Mouse (Mus musculus) liver, postnatal 0 days (tissue): ENCODE data around the gene Prr18. TPM values are rescaled to one million over a fixed set of nuclear protein-coding genes. Genes with fewer than 3 reads are reported as not detected.

ENCODE experiments used
- ATAC-seq: fragments of 200-750 bp; cut with Nextera tagmentation; 2 replicates; pipeline ENCODE4 v1.8.0; 2017; ENCODE audit warnings: mild to moderate bottlenecking, moderate library complexity
- DNase-seq: peaks from one replicate; pipeline ENCODE4 v3.0.0-alpha.2; 2016
- H3K27ac ChIP-seq: fragments of 300-500 bp; sonication (generic); 2 replicates; pipeline ENCODE4 v1.5.1; 2014; ENCODE audit warnings: antibody characterized with exemption, moderate library complexity, mild to moderate bottlenecking, low read depth
- H3K27me3 ChIP-seq: fragments of 300-500 bp; sonication (generic); 2 replicates; pipeline ENCODE4 v1.6.1; 2014; ENCODE audit warnings: low read length, control low read depth, mixed read lengths; ENCODE audit not compliant: insufficient read depth
- H3K36me3 ChIP-seq: fragments of 300-500 bp; sonication (generic); replicated peaks from 2 replicates; pipeline ENCODE4 v1.6.1; 2014; ENCODE audit warnings: mild to moderate bottlenecking, control low read depth, low read length, moderate library complexity, mixed read lengths; ENCODE audit not compliant: insufficient read depth
- H3K4me1 ChIP-seq: fragments of 300-500 bp; sonication (generic); 2 replicates; pipeline ENCODE4 v1.6.1; 2014; ENCODE audit warnings: antibody characterized with exemption, mild to moderate bottlenecking, control low read depth; ENCODE audit not compliant: insufficient read depth
- H3K4me2 ChIP-seq: fragments of 300-500 bp; sonication (generic); 2 replicates; pipeline ENCODE4 v1.6.1; 2014; ENCODE audit warnings: low read depth, mild to moderate bottlenecking, low read length, moderate library complexity, mixed read lengths
- H3K4me3 ChIP-seq: fragments of 300-500 bp; sonication (generic); 2 replicates; pipeline ENCODE4 v1.5.1; 2014; ENCODE audit warnings: low read depth, low read length
- H3K9ac ChIP-seq: fragments of 300-500 bp; sonication (generic); replicated peaks from 2 replicates; pipeline ENCODE4 v1.6.1; 2014; ENCODE audit warnings: mild to moderate bottlenecking, moderate library complexity
- H3K9me3 ChIP-seq: fragments of 300-500 bp; sonication (generic); 2 replicates; pipeline ENCODE4 v1.6.1; 2016; ENCODE audit warnings: mild to moderate bottlenecking, control low read depth, low read length, mixed read lengths
- CTCF ChIP-seq: sonication (generic); IDR thresholded peaks from 2 replicates; pipeline ENCODE4 v1.5.1; 2016; ENCODE audit warnings: antibody characterized with exemption, low read depth
- EP300 ChIP-seq: IDR thresholded peaks from 2 replicates; pipeline ENCODE4 v1.6.1; 2016; ENCODE audit warnings: antibody characterized with exemption, low read depth, mild to moderate bottlenecking
- WGBS: fragments of 180-500 bp; shearing (Covaris S2); extraction: QIAGEN DNeasy Blood & Tissue Kit; methylation state at CpG from one replicate; pipeline ENCODE4 v1.1.7; 2014; ENCODE audit not compliant: insufficient replicate concordance; 5-methylcytosine and 5-hydroxymethylcytosine counted together
- polyA plus RNA-seq: library from polyadenylated mRNA; unstranded; fragments of >200 nt; fragmentation: Nextera tagmentation; extraction: Ambion mirVana; gene quantifications from 2 replicates; pipeline ENCODE4 v1.2.1, GENCODE M21; 2015

Prr18 gene
- polyA plus RNA-seq, 1 experiment from 2014 or later, result not detected

GRCm38 (mm10) chr17:8343416-8343815 is 6.2 kb downstream of the Prr18 start:
- Histone ChIP-seq H3K27me3 (peaks cover 43% of the 10 kb centered on the region), H3K27ac (no peak overlapping the region), H3K9me3 (peaks cover 4% of the 10 kb centered on the region; the same call in 1 of the 2 replicates), H3K9ac (no peak overlapping the region), H3K4me3 (no peak overlapping the region), H3K4me1 (peaks cover 6% of the 10 kb centered on the region; the same call in 1 of the 2 replicates), H3K4me2 (no peak overlapping the region), H3K36me3 (no peaks in the 10 kb centered on the region)
- TF ChIP-seq EP300 (no peak), CTCF (no peak)
- DNase-seq (no peak), ATAC-seq (no peak)
- 69% methylated on average over 6 of the region's 6 CpGs for WGBS

DNA sequence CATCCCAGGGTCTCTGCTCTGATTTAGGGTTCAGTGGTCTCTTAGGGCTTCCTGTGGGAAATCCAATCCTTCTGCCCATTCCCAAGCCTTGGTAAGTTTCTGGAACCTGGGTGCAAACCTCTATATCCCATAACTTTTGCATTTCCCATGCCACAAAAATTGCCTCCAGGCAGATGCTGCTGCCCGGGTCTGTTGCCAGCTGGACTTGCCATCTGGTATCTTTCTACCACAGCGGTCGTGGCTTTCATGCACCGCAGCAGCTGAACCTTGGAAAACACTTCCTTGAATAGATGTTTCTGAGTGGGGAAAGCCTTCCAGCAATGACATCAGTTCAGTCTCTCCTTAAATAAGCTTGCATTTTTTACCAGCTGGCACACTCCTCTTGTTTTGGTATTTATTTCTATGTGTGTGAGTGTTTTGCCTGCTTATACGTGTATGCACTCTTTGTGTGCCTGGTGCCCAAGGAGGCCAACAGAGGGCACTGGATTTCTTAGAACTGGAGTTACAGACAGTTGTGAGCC is 10.6 kb downstream of the Prr18 start:
- H3K9me3 ChIP-seq, result no peaks in the 10 kb centered on the region
- H3K27ac ChIP-seq, result no peak overlapping the region
- no peaks in the 10 kb centered on the region for H3K4me1 ChIP-seq
- no peaks in the 10 kb centered on the region for H3K36me3 ChIP-seq
- DNase-seq (no peak), ATAC-seq (no peak)
- no peak overlapping the region for H3K4me2 ChIP-seq
- H3K4me3 ChIP-seq, result no peak overlapping the region
- WGBS, result 82% methylated on average over 5 of the region's 5 CpGs
- TF ChIP-seq EP300, result no peak
- TF ChIP-seq CTCF, result no peak
- no peak overlapping the region for H3K9ac ChIP-seq
- H3K27me3 ChIP-seq, result peaks cover 4% of the 10 kb centered on the region; the same call in 1 of the 2 replicates

- no peak overlapping the region for H3K9ac ChIP-seq
- WGBS, result 69% methylated on average over 4 of the region's 4 CpGs
- H3K36me3 ChIP-seq, result no peaks in the 10 kb centered on the region
- H3K9me3 ChIP-seq, result no peaks in the 10 kb centered on the region
- no peak overlapping the region for H3K4me2 ChIP-seq
- no peak overlapping the region for H3K4me3 ChIP-seq
- DNase-seq, result no peak
- ATAC-seq, result no peak
- TF ChIP-seq CTCF (no peak), EP300 (no peak)
- H3K27me3 ChIP-seq, result no peaks in the 10 kb centered on the region
- H3K27ac ChIP-seq, result no peak overlapping the region
- H3K4me1 ChIP-seq, result no peaks in the 10 kb centered on the region
Observed at GRCm38 (mm10) chr17:8348941-8349340, 11.7 kb downstream of the Prr18 start.

GRCm38 (mm10) chr17:8351088-8351487 is 13.8 kb downstream of the Prr18 start:
- no peaks in the 10 kb centered on the region for H3K9me3 ChIP-seq
- 81% methylated on average over 7 of the region's 7 CpGs for WGBS
- no peaks in the 10 kb centered on the region for H3K36me3 ChIP-seq
- no peak overlapping the region for H3K9ac ChIP-seq
- ATAC-seq (no peak), DNase-seq (no peak)
- H3K27me3 ChIP-seq, result no peaks in the 10 kb centered on the region
- H3K27ac ChIP-seq, result no peak overlapping the region
- no peak overlapping the region for H3K4me2 ChIP-seq
- H3K4me3 ChIP-seq, result no peak overlapping the region
- no peaks in the 10 kb centered on the region for H3K4me1 ChIP-seq
- TF ChIP-seq CTCF (no peak), EP300 (no peak)

- no peak within 1 kb of the TSS for H3K27ac ChIP-seq
- no peaks in the 10 kb centered on the region for H3K27me3 ChIP-seq
- no peaks in the 10 kb centered on the region for H3K36me3 ChIP-seq
- no peaks in the 10 kb centered on the region for H3K4me1 ChIP-seq
- H3K9ac ChIP-seq, result no peak within 1 kb of the TSS
- no peak for ATAC-seq
- no peaks in the 10 kb centered on the region for H3K9me3 ChIP-seq
- no peak within 1 kb of the TSS for H3K4me2 ChIP-seq
- H3K4me3 ChIP-seq, result no peak within 1 kb of the TSS
- no peak for DNase-seq
- 67% methylated on average over 6 of the region's 6 CpGs for WGBS
- TF ChIP-seq CTCF (no peak), EP300 (no peak)
Observed at GRCm38 (mm10) chr17:8355692-8356091, 18.4 kb downstream of the Prr18 start, which contains the start of gene T2. TSS of gene T2 (plus strand) at chr17:8355992.

DNA sequence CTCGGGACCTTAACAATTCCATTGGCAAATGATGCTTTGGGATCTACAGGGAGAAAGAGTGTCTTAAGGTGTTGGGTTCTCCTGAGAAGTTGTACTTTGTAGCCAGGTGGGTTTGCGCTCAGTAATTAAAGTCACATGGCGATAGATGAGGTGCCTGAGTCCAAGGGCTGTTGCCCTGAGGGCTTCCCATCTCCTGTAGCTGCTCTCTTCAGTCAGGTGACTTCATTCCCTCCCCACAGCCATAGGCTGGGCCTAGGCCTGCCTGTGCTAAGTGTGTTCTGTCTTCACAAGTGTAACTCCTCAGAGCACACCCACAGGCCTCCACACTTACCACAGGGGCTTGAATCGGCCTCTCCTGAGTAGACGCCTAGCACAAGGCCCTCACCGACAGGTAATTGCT is 20.2 kb downstream of the Prr18 start:
- Histone ChIP-seq H3K27ac (no peak overlapping the region), H3K36me3 (no peaks in the 10 kb centered on the region), H3K4me2 (no peak overlapping the region), H3K9me3 (no peaks in the 10 kb centered on the region), H3K27me3 (no peaks in the 10 kb centered on the region), H3K4me1 (no peaks in the 10 kb centered on the region), H3K9ac (no peak overlapping the region), H3K4me3 (no peak overlapping the region)
- no peak for DNase-seq
- WGBS, result 83% methylated on average over 6 of the region's 6 CpGs
- TF ChIP-seq CTCF (no peak), EP300 (no peak)
- ATAC-seq, result no peak

DNA sequence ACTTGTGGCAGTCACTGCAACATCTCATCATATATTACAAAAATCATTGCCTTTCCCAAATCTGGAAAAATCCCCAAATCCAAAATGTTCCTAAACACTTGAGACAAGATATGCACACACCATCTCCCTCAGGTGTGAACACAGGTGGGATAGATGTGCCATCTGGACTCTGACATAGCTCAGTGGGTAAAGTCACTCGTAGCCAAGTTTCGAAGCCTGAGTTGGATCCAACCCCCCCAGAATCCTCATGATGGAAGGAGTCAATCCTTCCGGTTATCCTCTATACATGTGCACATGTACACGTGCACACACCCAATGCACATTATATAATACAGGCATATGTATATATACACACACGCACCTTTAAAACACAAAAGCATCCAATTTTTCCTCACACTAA is 23.6 kb downstream of the Prr18 start:
- Histone ChIP-seq H3K4me1 (no peaks in the 10 kb centered on the region), H3K4me3 (no peak overlapping the region), H3K9ac (no peak overlapping the region), H3K4me2 (no peak overlapping the region), H3K27me3 (no peaks in the 10 kb centered on the region), H3K27ac (no peak overlapping the region), H3K9me3 (no peaks in the 10 kb centered on the region), H3K36me3 (no peaks in the 10 kb centered on the region)
- ATAC-seq (no peak), DNase-seq (no peak)
- TF ChIP-seq EP300 (no peak), CTCF (no peak)
- WGBS, result 85% methylated on average over 5 of the region's 5 CpGs
